Mouse (Mus musculus) megakaryocyte progenitor cell, adult 5-6 weeks (primary cell): ENCODE results near the gene Sesn1. TPM values are rescaled to one million over a fixed set of nuclear protein-coding genes. Genes with fewer than 3 reads are reported as not detected.

Experiments
- total RNA-seq, 2 experiments: library from RNA; stranded (forward) in 1 of 2; stranded (reverse) in 1 of 2; fragments of 157-497, 149-512 nt in 1 of 2; fragments of 200-1000 nt in 1 of 2; gene quantifications; 2 replicates each; pipeline versions ENCODE4 v1.2.3 to v1.2.4; 2015 to 2017

The Sesn1 gene
- total RNA-seq, 2 experiments from 2014 or later: 22.3 to 36.3 TPM

Other genes starting within 250 kb of the Sesn1 start
- 0.47 and 0.56 TPM in 2 replicates for gene Ccdc162, start 93.3 kb upstream of the Sesn1 start, total RNA-seq (2015)
- 1.2 and 2.1 TPM in 2 replicates for gene Ccdc162, start 93.3 kb upstream of the Sesn1 start, total RNA-seq (2017)
- 40.3 and 53.4 TPM in 2 replicates for gene Cep57l1, start 64 bp upstream of the Sesn1 start, total RNA-seq (2015)
- 44.4 and 57.8 TPM in 2 replicates for gene Cep57l1, start 64 bp upstream of the Sesn1 start, total RNA-seq (2017)
- 0.85 and 1.7 TPM in 2 replicates for gene Armc2, start 208.5 kb downstream of the Sesn1 start, total RNA-seq (2015)
- 0.46 TPM in 1 of 2 replicates, not detected in the other for gene Armc2, start 208.5 kb downstream of the Sesn1 start, total RNA-seq (2017)